Mouse (Mus musculus) intestine, embryonic 14.5 days (tissue): ENCODE data around the gene Sapcd1. TPM values are rescaled to one million over a fixed set of nuclear protein-coding genes. Genes with fewer than 3 reads are reported as not detected.
"Not testable (repeated sequence)": the region's sequence is repeated elsewhere in the genome, so short reads cannot be mapped to it uniquely, and the experiment has no call there.

Source experiments
- ATAC-seq: fragments of 200-750 bp; cut with Nextera tagmentation; replicated peaks from 2 replicates; pipeline ENCODE4 v1.8.0; 2017; ENCODE audit warnings: low read depth, moderate number of reproducible peaks, moderate TSS enrichment, moderate library complexity; ENCODE audit not compliant: low FRiP score, low TSS enrichment
- DNase-seq: peaks from one replicate; pipeline ENCODE4 v3.0.0-alpha.2; 2018; ENCODE audit warnings: low spot score
- H3K27ac ChIP-seq: fragments of 300-500 bp; sonication (generic); 2 replicates; pipeline ENCODE4 v1.5.1; 2014; ENCODE audit warnings: low read depth, mild to moderate bottlenecking, control low read depth
- H3K27me3 ChIP-seq: fragments of 300-500 bp; sonication (generic); replicated peaks from 2 replicates; pipeline ENCODE4 v1.6.1; 2014; ENCODE audit warnings: low read length, control low read depth; ENCODE audit not compliant: control insufficient read depth, insufficient read depth
- H3K36me3 ChIP-seq: fragments of 300-500 bp; sonication (generic); 2 replicates; pipeline ENCODE4 v1.6.1; 2014; ENCODE audit warnings: low read length, control low read depth; ENCODE audit not compliant: control insufficient read depth, insufficient read depth
- H3K4me1 ChIP-seq: fragments of 300-500 bp; sonication (generic); replicated peaks from 2 replicates; pipeline ENCODE4 v1.6.1; 2014; ENCODE audit warnings: low read length, control low read depth, mixed read lengths; ENCODE audit not compliant: control insufficient read depth, insufficient read depth
- H3K4me2 ChIP-seq: fragments of 300-500 bp; sonication (generic); 2 replicates; pipeline ENCODE4 v1.6.1; 2014; ENCODE audit warnings: low read length
- H3K4me3 ChIP-seq: fragments of 300-500 bp; sonication (generic); 2 replicates; pipeline ENCODE4 v1.5.1; 2014; ENCODE audit warnings: low read depth, low read length, control low read depth, mixed read lengths
- H3K9ac ChIP-seq: fragments of 300-500 bp; sonication (generic); 2 replicates; pipeline ENCODE4 v1.6.1; 2014; ENCODE audit warnings: mild to moderate bottlenecking, low read length
- H3K9me3 ChIP-seq: fragments of 300-500 bp; sonication (generic); 2 replicates; pipeline ENCODE4 v1.6.1; 2016; ENCODE audit warnings: low read length, control low read depth; ENCODE audit not compliant: control insufficient read depth
- WGBS: fragments of 180-500 bp; shearing (Covaris S2); extraction: QIAGEN DNeasy Blood & Tissue Kit; methylation state at CpG from one replicate; pipeline ENCODE4 v1.1.7; 2014; 5-methylcytosine and 5-hydroxymethylcytosine counted together
- polyA plus RNA-seq: library from polyadenylated mRNA; unstranded; fragments of >200 nt; fragmentation: Nextera tagmentation; extraction: Ambion mirVana; gene quantifications from 2 replicates; pipeline ENCODE4 v1.2.1, GENCODE M21; 2014

The Sapcd1 gene
- polyA plus RNA-seq, 1 experiment from 2014 or later: 20.7 TPM

DNA sequence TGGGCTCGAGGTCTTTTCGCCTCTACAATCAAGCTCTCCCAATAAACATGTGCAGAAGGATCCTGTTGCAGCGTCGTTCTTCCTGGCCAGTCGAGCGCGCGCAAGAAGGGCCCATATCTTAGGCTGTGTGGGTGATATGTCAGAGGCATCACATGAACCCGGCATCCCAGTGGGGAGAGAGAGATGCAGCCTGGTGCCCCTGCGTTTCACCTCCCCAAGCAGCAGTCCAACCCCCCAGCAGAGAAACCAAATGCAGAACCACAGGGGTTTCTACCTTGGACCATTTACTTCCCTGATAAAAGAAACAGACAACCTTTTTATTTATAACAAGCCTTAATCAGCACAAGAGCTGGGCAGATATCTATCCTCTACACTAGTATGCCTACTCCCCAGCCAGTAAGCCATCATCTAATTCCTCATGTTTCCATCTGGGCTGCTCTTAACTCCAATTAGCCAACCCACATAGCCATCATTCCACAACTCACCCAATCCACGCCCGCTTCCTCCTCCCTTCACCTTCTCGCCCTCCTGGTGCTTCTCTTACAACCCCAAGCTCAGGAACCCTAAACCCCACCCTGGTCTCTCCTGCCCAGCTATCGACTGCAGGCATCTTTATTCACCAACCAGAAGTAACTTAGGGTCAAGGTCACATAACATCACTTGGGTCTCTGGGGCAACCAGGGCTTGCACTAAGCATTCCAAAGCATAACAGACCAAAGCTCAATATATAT lies 31.2 kb downstream of the Sapcd1 start:
- WGBS: 85% methylated on average over 12 of the region's 14 CpGs
- no peak overlapping the region for H3K9ac ChIP-seq
- ATAC-seq (no peak), DNase-seq (no peak)
- H3K27me3 ChIP-seq: no peaks in the 10 kb centered on the region
- H3K27ac ChIP-seq: no peak overlapping the region
- H3K4me3 ChIP-seq: no peak overlapping the region
- 0 out of 2 replicates have a peak overlapping the region, but pooled peaks have one; percentile 15 for H3K4me2 ChIP-seq
- H3K9me3 ChIP-seq: no peaks in the 10 kb centered on the region
- H3K4me1 ChIP-seq: peaks cover 14% of the 10 kb centered on the region
- H3K36me3 ChIP-seq: peaks cover 13% of the 10 kb centered on the region; the same call in 1 of the 2 replicates

DNA sequence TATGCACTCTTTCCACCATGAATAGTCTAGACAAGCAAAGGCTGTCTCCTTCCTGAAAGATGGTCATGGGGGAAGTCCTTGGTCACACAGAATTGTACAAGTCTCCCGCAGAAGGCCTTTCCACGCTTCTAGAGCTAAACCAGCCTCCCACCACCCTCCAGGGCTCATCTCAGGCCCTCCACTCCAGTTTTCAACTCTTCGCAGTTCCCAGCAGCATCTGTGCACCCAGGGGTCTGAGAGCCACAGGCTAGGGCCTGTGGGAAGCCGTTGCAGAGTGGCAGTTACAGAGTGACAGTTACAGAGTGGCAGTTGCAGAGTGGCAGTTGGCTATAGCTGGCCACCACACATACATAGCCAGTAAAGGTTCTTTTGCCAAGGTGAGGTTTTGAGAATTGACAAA lies 31.9 kb downstream of the Sapcd1 start:
- not testable (repeated sequence) for H3K4me3 ChIP-seq, H3K27me3 ChIP-seq, H3K9ac ChIP-seq, H3K4me2 ChIP-seq, H3K9me3 ChIP-seq, H3K27ac ChIP-seq, ATAC-seq, DNase-seq
- Histone ChIP-seq H3K36me3 (peaks cover 18% of the 10 kb centered on the region; the same call in 1 of the 2 replicates), H3K4me1 (peaks cover 14% of the 10 kb centered on the region)
- WGBS: 100% methylated on average over 4 of the region's 4 CpGs

DNA sequence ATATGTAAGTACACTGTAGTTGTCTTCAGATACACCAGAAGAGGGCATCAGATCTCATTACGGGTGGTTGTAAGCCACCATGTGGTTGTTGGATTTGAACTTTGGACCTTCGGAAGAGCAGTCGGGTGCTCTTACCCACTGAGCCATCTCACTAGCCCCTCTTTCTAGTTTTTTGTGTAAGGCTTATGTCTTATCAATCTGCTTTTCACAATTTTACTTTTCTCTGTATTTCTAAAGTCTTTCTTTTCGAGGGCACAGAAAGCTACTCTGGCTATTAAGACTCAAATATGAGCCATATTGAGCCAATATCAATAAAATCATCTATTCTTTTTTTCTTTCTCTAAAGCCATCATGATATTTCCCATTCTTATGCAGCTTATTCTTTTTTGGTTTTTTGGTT lies 32.6 kb downstream of the Sapcd1 start:
- DNase-seq, H3K4me2 ChIP-seq, H3K27me3 ChIP-seq, H3K27ac ChIP-seq, ATAC-seq, H3K9me3 ChIP-seq, H3K9ac ChIP-seq, H3K4me3 ChIP-seq: not testable (repeated sequence)
- WGBS: 92% methylated on average over 4 of the region's 4 CpGs
- Histone ChIP-seq H3K4me1 (peaks cover 14% of the 10 kb centered on the region), H3K36me3 (peaks cover 24% of the 10 kb centered on the region; the same call in 1 of the 2 replicates)

DNA sequence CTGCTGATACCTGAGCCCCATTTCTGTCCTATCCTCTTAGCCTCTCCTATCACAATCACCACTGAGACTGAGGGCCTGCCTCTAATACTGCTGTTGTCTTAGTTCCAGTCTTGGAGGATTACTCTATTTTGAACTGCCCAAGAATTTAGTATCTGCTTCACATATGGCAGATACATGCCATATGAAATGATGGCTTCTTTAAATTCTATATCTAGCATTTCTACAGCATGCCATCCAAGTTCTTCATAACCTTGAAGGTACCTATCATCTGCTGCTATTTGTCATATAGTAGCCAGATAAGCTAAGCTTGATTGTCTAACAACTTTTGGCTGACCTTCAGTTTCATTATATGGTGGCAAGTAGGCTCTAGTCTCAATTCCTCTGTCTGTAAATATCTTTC lies 33.1 kb downstream of the Sapcd1 start:
- DNase-seq (no peak), ATAC-seq (no peak)
- H3K9me3 ChIP-seq: no peaks in the 10 kb centered on the region
- H3K36me3 ChIP-seq: peaks cover 26% of the 10 kb centered on the region; the same call in 1 of the 2 replicates
- peaks cover 11% of the 10 kb centered on the region for H3K4me1 ChIP-seq
- no peaks in the 10 kb centered on the region for H3K27me3 ChIP-seq
- H3K4me2 ChIP-seq: no peak overlapping the region
- H3K27ac ChIP-seq: no peak overlapping the region
- H3K9ac ChIP-seq: no peak overlapping the region
- H3K4me3 ChIP-seq: no peak overlapping the region

- no peak overlapping the region for H3K4me2 ChIP-seq
Observed at GRCm38 (mm10) chr17:34984218-34984617, 43.6 kb downstream of the Sapcd1 start.

GRCm38 (mm10) chr17:34982328-34982727 lies 45.5 kb downstream of the Sapcd1 start:
- peak overlapping the region; percentile 91 for H3K4me3 ChIP-seq
- H3K9ac ChIP-seq: peak overlapping the region; percentile 91
- peak overlapping the region; percentile 90 for H3K4me2 ChIP-seq
- peak overlapping the region; percentile 99 for H3K27ac ChIP-seq
- ATAC-seq (no peak; the same call in 1 of the 2 replicates), DNase-seq (no peak)
- H3K36me3 ChIP-seq: peaks cover 22% of the 10 kb centered on the region
- no peaks in the 10 kb centered on the region for H3K9me3 ChIP-seq
- H3K4me1 ChIP-seq: peaks cover 24% of the 10 kb centered on the region
- WGBS: under 1% methylated on average over 15 of the region's 15 CpGs
- H3K27me3 ChIP-seq: no peaks in the 10 kb centered on the region

More at GRCm38 (mm10) chr17:34984218-34984617, 43.6 kb downstream of the Sapcd1 start:
- H3K27me3 ChIP-seq: no peaks in the 10 kb centered on the region
- H3K4me3 ChIP-seq: no peak overlapping the region
- peaks cover 32% of the 10 kb centered on the region for H3K36me3 ChIP-seq
- H3K27ac ChIP-seq: no peak overlapping the region
- ATAC-seq: no peak
- H3K9ac ChIP-seq: no peak overlapping the region
- H3K4me1 ChIP-seq: peaks cover 24% of the 10 kb centered on the region
- DNase-seq: no peak
- 82% methylated on average over 2 of the region's 2 CpGs for WGBS
- no peaks in the 10 kb centered on the region for H3K9me3 ChIP-seq

DNA sequence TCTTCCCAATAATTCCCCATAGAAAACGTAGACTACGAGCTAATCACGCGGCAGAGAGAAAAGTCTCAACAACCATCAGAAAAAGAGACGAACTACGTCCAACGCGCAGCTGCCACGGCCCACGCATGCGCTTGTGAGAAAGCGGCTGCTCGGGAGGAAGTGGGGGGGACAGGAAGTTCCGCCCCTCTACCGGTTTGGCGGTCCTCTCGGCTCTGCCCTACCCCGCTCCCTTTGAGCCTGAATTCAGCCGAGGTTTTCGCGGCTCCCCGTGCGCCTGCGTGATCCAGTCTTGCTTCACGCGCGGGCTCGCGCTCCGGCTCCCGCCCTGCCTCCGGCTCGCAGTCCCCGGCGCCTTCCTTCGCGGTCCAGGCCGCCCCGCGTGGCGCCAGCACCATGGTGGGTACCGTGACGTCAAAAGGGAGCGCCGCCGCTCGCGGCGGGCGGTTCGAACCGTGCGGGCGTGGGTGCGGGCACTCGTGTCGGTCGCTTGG lies 46.1 kb downstream of the Sapcd1 start, which contains the start of gene Lsm2:
TSS of gene Lsm2 (plus strand) at position 173 of the 491 bp plus-strand sequence.
- WGBS: under 1% methylated on average over 58 of the region's 58 CpGs
- Histone ChIP-seq H3K4me1 (peaks cover 24% of the 10 kb centered on the region), H3K4me3 (peak within 1 kb of the TSS; percentile 91), H3K27ac (peak within 1 kb of the TSS; percentile 99), H3K9ac (peak within 1 kb of the TSS; percentile 91), H3K9me3 (no peaks in the 10 kb centered on the region), H3K27me3 (no peaks in the 10 kb centered on the region), H3K36me3 (peaks cover 20% of the 10 kb centered on the region), H3K4me2 (peak within 1 kb of the TSS; percentile 90)
- ATAC-seq (peak; percentile 89), DNase-seq (peak; percentile 97)

DNA sequence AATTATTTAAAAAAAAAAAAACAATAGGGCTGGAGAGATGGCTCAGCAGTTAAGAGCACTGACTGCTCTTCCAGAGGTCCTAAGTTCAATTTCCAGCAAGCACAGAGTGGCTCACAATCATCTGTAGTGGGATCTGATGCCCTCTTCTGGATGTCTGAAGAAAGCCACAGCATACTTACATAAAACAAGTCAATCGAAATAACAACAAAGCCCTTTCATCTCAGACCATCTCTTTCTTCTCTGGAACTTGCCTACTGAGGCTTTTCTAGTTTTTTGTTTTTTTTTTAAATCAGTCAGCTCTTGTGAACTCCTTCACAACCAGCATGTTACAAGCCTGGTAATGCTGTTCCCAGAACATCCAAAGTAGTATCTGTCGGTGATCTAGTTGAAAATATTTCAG lies 47.2 kb downstream of the Sapcd1 start:
- peak overlapping the region; percentile 91 for H3K9ac ChIP-seq
- peak overlapping the region; percentile 90 for H3K4me2 ChIP-seq
- ATAC-seq: no peak
- no peak for DNase-seq
- peak overlapping the region; percentile 91 for H3K4me3 ChIP-seq
- peak overlapping the region; percentile 99; the same call in 1 of the 2 replicates for H3K27ac ChIP-seq
- H3K27me3 ChIP-seq: no peaks in the 10 kb centered on the region
- peaks cover 9% of the 10 kb centered on the region for H3K36me3 ChIP-seq
- no peaks in the 10 kb centered on the region for H3K9me3 ChIP-seq
- WGBS: 11% methylated on average over 2 of the region's 2 CpGs
- H3K4me1 ChIP-seq: peaks cover 24% of the 10 kb centered on the region
